Mouse (Mus musculus): Measurements from ENCODE around the gene Tgfbr3l.

The Tgfbr3l gene

GRCm38 (mm10) chr8:4265160-4265914 is 17.3 kb downstream of the Tgfbr3l start:
- no peak for DNase-seq (ENCODE audit: low read depth)

GRCm38 (mm10) chr8:4267627-4268026 is 19.6 kb downstream of the Tgfbr3l start:
- no peak for DNase-seq (ENCODE audit: low read depth)

- no peak for DNase-seq (ENCODE audit: low read depth)
Measured at GRCm38 (mm10) chr8:4269609-4270008, 21.6 kb downstream of the Tgfbr3l start.

GRCm38 (mm10) chr8:4275275-4276110 is 27.5 kb downstream of the Tgfbr3l start, which contains the start of gene Timm44:
Gene Timm44 (minus strand): TSS chr8:4275913.
- DNase-seq (ENCODE audit: low read depth): peak; percentile 96

DNA sequence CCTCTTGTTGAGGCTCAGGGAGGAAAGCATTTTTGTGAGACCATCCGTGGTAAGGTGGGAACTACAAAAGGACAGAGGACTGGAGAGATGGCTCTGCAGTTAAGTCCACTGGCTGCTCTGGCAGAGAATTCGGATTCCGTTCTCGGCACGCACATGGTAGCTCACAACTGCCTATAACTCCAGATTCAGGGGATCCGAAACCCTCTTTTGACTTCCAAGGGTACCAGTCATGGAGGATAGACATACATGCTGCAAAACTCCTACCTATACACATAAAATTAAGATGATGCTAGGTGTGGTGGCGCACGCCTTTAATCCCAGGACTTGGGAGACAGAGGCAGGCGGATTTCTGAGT is 28.1 kb downstream of the Tgfbr3l start:
- DNase-seq (ENCODE audit: low read depth): no peak

- no peak for DNase-seq (ENCODE audit: low read depth)
Measured at GRCm38 (mm10) chr8:4292738-4293137, 44.7 kb downstream of the Tgfbr3l start.

DNA sequence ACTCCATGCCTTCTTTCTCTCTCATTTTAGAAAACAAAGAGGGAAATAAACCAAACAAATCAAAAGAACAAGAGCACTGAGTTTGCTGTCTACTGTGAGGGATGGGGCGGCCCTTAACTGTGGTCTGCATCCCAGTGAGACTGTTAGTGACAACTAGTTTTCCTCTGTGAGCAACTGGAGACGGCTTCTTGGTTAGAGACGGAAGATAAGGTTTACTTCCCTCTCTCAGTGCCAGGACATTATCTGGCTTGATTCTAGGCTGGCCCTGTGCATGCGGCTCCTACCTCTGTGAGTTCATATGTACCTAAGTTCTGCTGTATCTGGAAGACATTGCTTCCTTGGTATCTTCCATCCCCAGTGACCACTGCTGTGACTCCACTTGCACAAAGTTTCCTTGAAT is 49.8 kb downstream of the Tgfbr3l start:
- no peak for DNase-seq (ENCODE audit: low read depth)

All from induced T-regulatory cell, adult 2 months (primary cell).